Mouse (Mus musculus): Measurements from ENCODE around the gene Fbxw8. TPM values are rescaled to one million over a fixed set of nuclear protein-coding genes. Genes with fewer than 3 reads are reported as not detected.

Fbxw8 gene
- 6.3 and 7.1 TPM in 2 replicates for polyA plus RNA-seq (2015; fragmentation: Nextera tagmentation; extraction: Ambion mirVana)

GRCm38 (mm10) chr5:118154839-118155564, at the start of gene Fbxw8:
Fbxw8 (minus strand) TSS chr5:118155464.
- Histone ChIP-seq H3K36me3 (replicated peaks; ENCODE audit: insufficient read depth, low read length) (no peaks in the 10 kb centered on the region), H3K27me3 (ENCODE audit: insufficient read depth, low read length) (no peaks in the 10 kb centered on the region), H3K27ac (ENCODE audit: low read depth) (peak within 1 kb of the TSS; percentile 39), H3K4me1 (ENCODE audit: insufficient read depth) (peaks cover 7% of the 10 kb centered on the region), H3K9ac (replicated peaks) (peak within 1 kb of the TSS; percentile 96), H3K4me3 (ENCODE audit: low read depth, low read length) (peak within 1 kb of the TSS; percentile 95), H3K9me3 (ENCODE audit: low read length) (no peaks in the 10 kb centered on the region), H3K4me2 (ENCODE audit: low read depth, low read length) (peak within 1 kb of the TSS; percentile 93)
- TF ChIP-seq EP300 (IDR thresholded peaks at IDR 0.05; ENCODE audit: low read depth) = no peak
- TF ChIP-seq CTCF (IDR thresholded peaks at IDR 0.05; ENCODE audit: low read depth) = no peak
- ATAC-seq (peak; percentile 81), DNase-seq (peak; percentile 90)
- WGBS (ENCODE audit: insufficient replicate concordance) = under 1% methylated on average over 50 of the region's 67 CpGs

GRCm38 (mm10) chr5:118204675-118205440, 49.6 kb upstream of the Fbxw8 start:
- WGBS (ENCODE audit: insufficient replicate concordance) = 57% methylated on average over 16 of the region's 16 CpGs
- Histone ChIP-seq H3K27ac (ENCODE audit: low read depth) (no peak overlapping the region), H3K9ac (replicated peaks) (no peak overlapping the region), H3K9me3 (ENCODE audit: low read length) (no peaks in the 10 kb centered on the region), H3K4me1 (ENCODE audit: insufficient read depth) (no peaks in the 10 kb centered on the region), H3K36me3 (replicated peaks; ENCODE audit: insufficient read depth, low read length) (no peaks in the 10 kb centered on the region), H3K27me3 (ENCODE audit: insufficient read depth, low read length) (no peaks in the 10 kb centered on the region), H3K4me3 (ENCODE audit: low read depth, low read length) (no peak overlapping the region), H3K4me2 (ENCODE audit: low read depth, low read length) (no peak overlapping the region)
- DNase-seq (no peak), ATAC-seq (no peak)
- no peak for TF ChIP-seq CTCF (IDR thresholded peaks at IDR 0.05; ENCODE audit: low read depth)
- TF ChIP-seq EP300 (IDR thresholded peaks at IDR 0.05; ENCODE audit: low read depth) = no peak

- DNase-seq = no peak
- Histone ChIP-seq H3K4me2 (ENCODE audit: low read depth, low read length) (no peak overlapping the region), H3K4me1 (ENCODE audit: insufficient read depth) (no peaks in the 10 kb centered on the region), H3K9ac (replicated peaks) (no peak overlapping the region), H3K9me3 (ENCODE audit: low read length) (no peaks in the 10 kb centered on the region), H3K27me3 (ENCODE audit: insufficient read depth, low read length) (no peaks in the 10 kb centered on the region), H3K36me3 (replicated peaks; ENCODE audit: insufficient read depth, low read length) (no peaks in the 10 kb centered on the region), H3K4me3 (ENCODE audit: low read depth, low read length) (no peak overlapping the region), H3K27ac (ENCODE audit: low read depth) (no peak overlapping the region)
- TF ChIP-seq EP300 (IDR thresholded peaks at IDR 0.05; ENCODE audit: low read depth) (no peak), CTCF (IDR thresholded peaks at IDR 0.05; ENCODE audit: low read depth) (no peak)
- WGBS (ENCODE audit: insufficient replicate concordance) = 65% methylated on average over 5 of the region's 5 CpGs
- no peak for ATAC-seq
Measured at GRCm38 (mm10) chr5:118199670-118200069, 44.4 kb upstream of the Fbxw8 start.

GRCm38 (mm10) chr5:118197421-118197820, 42.2 kb upstream of the Fbxw8 start:
- no peak overlapping the region for H3K4me2 ChIP-seq (ENCODE audit: low read depth, low read length)
- WGBS (ENCODE audit: insufficient replicate concordance) = 66% methylated on average over 13 of the region's 13 CpGs
- H3K9me3 ChIP-seq (ENCODE audit: low read length) = no peaks in the 10 kb centered on the region
- no peak for ATAC-seq
- no peak overlapping the region for H3K4me3 ChIP-seq (ENCODE audit: low read depth, low read length)
- H3K9ac ChIP-seq (replicated peaks) = no peak overlapping the region
- no peak overlapping the region for H3K27ac ChIP-seq (ENCODE audit: low read depth)
- TF ChIP-seq EP300 (IDR thresholded peaks at IDR 0.05; ENCODE audit: low read depth) (no peak), CTCF (IDR thresholded peaks at IDR 0.05; ENCODE audit: low read depth) (no peak)
- no peaks in the 10 kb centered on the region for H3K4me1 ChIP-seq (ENCODE audit: insufficient read depth)
- H3K27me3 ChIP-seq (ENCODE audit: insufficient read depth, low read length) = no peaks in the 10 kb centered on the region
- no peak for DNase-seq
- no peaks in the 10 kb centered on the region for H3K36me3 ChIP-seq (replicated peaks; ENCODE audit: insufficient read depth, low read length)

DNA sequence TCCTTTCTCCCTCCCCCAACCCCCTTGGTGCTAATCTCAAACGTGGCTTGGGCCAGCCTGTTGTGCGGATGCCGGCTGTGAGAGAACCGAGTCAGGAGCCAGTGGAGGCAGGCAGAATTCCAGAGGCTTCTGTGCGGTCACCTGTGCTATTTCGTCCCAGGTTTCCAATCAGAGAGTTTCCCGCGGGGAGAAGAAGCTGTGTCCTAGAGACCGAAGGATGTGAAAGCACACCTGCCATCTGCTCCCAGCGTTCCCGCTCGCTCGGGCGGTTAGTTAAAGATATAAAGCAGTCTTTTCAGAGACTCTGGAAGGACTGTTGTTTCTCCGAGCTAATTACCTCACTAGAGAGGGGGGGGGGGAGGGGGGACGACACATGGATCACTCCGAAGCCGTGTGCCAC, 37.0 kb upstream of the Fbxw8 start:
- 39% methylated on average over 18 of the region's 18 CpGs for WGBS (ENCODE audit: insufficient replicate concordance)
- ATAC-seq = no peak
- Histone ChIP-seq H3K4me3 (ENCODE audit: low read depth, low read length) (no peak overlapping the region), H3K27ac (ENCODE audit: low read depth) (no peak overlapping the region), H3K36me3 (replicated peaks; ENCODE audit: insufficient read depth, low read length) (no peaks in the 10 kb centered on the region), H3K9ac (replicated peaks) (no peak overlapping the region), H3K9me3 (ENCODE audit: low read length) (no peaks in the 10 kb centered on the region), H3K4me1 (ENCODE audit: insufficient read depth) (no peaks in the 10 kb centered on the region), H3K4me2 (ENCODE audit: low read depth, low read length) (no peak overlapping the region), H3K27me3 (ENCODE audit: insufficient read depth, low read length) (0 out of 2 replicates have a peak, but pooled peaks cover 4% of the 10 kb centered on the region)
- no peak for DNase-seq
- TF ChIP-seq CTCF (IDR thresholded peaks at IDR 0.05; ENCODE audit: low read depth) (no peak), EP300 (IDR thresholded peaks at IDR 0.05; ENCODE audit: low read depth) (no peak)

DNA sequence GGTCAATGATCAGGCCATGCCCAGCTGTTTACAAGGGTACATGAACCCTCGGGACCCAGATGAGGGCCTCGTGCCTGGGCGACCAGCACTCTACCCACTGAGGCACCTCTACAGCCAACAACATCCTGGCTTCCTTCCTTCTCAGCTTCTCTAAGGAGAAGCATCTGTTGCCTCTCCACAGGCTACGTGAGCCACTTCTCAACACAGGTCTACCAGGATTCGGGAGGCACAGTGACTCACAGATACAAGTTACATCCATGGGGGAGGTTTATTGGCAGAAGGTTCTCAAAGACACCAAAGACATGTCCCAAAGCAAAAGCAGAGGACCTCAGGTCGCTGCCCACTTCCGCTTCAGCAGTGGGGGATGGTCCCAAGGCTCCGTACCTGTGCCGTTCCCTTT, 35.2 kb upstream of the Fbxw8 start:
- no peak for DNase-seq
- H3K4me3 ChIP-seq (ENCODE audit: low read depth, low read length) = no peak overlapping the region
- H3K9me3 ChIP-seq (ENCODE audit: low read length) = no peaks in the 10 kb centered on the region
- no peaks in the 10 kb centered on the region for H3K36me3 ChIP-seq (replicated peaks; ENCODE audit: insufficient read depth, low read length)
- H3K27me3 ChIP-seq (ENCODE audit: insufficient read depth, low read length) = 0 out of 2 replicates have a peak, but pooled peaks cover 4% of the 10 kb centered on the region
- no peak for ATAC-seq
- WGBS (ENCODE audit: insufficient replicate concordance) = 63% methylated on average over 9 of the region's 9 CpGs
- H3K4me1 ChIP-seq (ENCODE audit: insufficient read depth) = no peaks in the 10 kb centered on the region
- no peak for TF ChIP-seq EP300 (IDR thresholded peaks at IDR 0.05; ENCODE audit: low read depth)
- TF ChIP-seq CTCF (IDR thresholded peaks at IDR 0.05; ENCODE audit: low read depth) = no peak
- no peak overlapping the region for H3K9ac ChIP-seq (replicated peaks)
- H3K4me2 ChIP-seq (ENCODE audit: low read depth, low read length) = no peak overlapping the region
- H3K27ac ChIP-seq (ENCODE audit: low read depth) = no peak overlapping the region
